Mouse (Mus musculus) embryonic facial prominence, embryonic 15.5 days (tissue): ENCODE results near the gene Tnni3k. TPM values are rescaled to one million over a fixed set of nuclear protein-coding genes. Genes with fewer than 3 reads are reported as not detected.

Experiments used
- ATAC-seq: fragments of 200-750 bp; cut with Nextera tagmentation; 2 replicates; pipeline ENCODE4 v1.8.0; 2017; ENCODE audit warnings: low read depth, moderate TSS enrichment; ENCODE audit not compliant: insufficient number of reproducible peaks, low FRiP score, low TSS enrichment
- H3K27ac ChIP-seq: fragments of 300-500 bp; sonication (generic); replicated peaks from 2 replicates; pipeline ENCODE4 v1.5.1; 2015; ENCODE audit warnings: mild to moderate bottlenecking, inconsistent platforms
- H3K27me3 ChIP-seq: fragments of 300-500 bp; sonication (generic); 2 replicates; pipeline ENCODE4 v1.6.1; 2015; ENCODE audit warnings: inconsistent platforms
- H3K36me3 ChIP-seq: fragments of 300-500 bp; sonication (generic); 2 replicates; pipeline ENCODE4 v1.6.1; 2015; ENCODE audit warnings: mild to moderate bottlenecking, inconsistent platforms
- H3K4me1 ChIP-seq: fragments of 300-500 bp; sonication (generic); 2 replicates; pipeline ENCODE4 v1.6.1; 2015; ENCODE audit warnings: inconsistent platforms
- H3K4me2 ChIP-seq: fragments of 300-500 bp; sonication (generic); replicated peaks from 2 replicates; pipeline ENCODE4 v1.6.1; 2015; ENCODE audit warnings: mild to moderate bottlenecking, inconsistent platforms
- H3K4me3 ChIP-seq: fragments of 300-500 bp; sonication (generic); replicated peaks from 2 replicates; pipeline ENCODE4 v1.5.1; 2015; ENCODE audit warnings: mild to moderate bottlenecking, inconsistent platforms
- H3K9ac ChIP-seq: fragments of 300-500 bp; sonication (generic); 2 replicates; pipeline ENCODE4 v1.6.1; 2015; ENCODE audit warnings: inconsistent platforms
- H3K9me3 ChIP-seq: fragments of 300-500 bp; sonication (generic); replicated peaks from 2 replicates; pipeline ENCODE4 v1.6.1; 2016; ENCODE audit warnings: inconsistent platforms
- WGBS: fragments of 180-500 bp; shearing (Covaris S2); methylation state at CpG from one replicate; pipeline ENCODE4 v1.1.7; 2015; 5-methylcytosine and 5-hydroxymethylcytosine counted together
- polyA plus RNA-seq: library from polyadenylated mRNA; unstranded; fragments of >200 nt; fragmentation: Nextera tagmentation; extraction: Ambion mirVana; gene quantifications from 2 replicates; pipeline ENCODE4 v1.2.1, GENCODE M21; 2015

Gene Tnni3k
- polyA plus RNA-seq, 1 experiment from 2014 or later = not detected

DNA sequence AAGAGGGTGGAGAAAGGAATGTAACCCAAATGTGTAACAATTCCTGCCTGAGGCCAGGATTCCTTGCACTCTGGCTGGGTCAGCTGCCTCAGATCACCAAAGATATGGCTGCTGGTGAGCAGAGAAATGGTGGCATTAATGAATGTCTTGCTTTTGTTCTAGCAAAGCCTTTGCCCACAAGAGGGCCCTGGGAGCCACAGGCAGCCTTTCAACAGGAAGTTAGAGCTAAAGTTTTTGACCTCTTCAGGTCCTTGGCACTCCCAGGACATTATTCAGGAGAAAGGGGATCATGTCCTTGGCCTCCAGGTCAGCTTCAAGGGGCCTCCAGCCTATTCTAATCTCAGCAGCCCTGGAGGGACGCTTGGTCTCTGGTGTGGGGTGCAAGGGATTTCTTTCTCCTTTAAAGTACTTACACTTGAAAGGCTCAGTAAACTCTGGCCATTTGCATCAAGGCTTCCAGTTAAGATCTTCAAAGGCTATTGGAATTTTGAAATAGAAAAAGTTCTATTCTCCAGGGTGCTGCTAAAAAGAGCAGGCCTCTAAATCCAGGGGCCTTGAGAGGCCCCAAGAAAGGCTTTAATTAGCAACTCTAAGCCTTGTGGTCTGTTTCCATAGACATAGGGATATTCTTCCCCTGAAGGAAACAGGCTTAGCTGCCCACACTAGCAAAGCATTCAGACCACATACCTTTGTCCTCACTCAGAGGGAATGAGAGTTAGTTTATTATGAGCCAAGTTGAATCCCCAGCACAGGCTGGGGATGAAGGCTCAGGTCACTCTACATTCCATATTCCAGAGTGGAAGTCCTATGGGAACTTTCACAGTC, 16.0 kb downstream of the Tnni3k start:
- no peaks in the 10 kb centered on the region for H3K27me3 ChIP-seq
- no peak for ATAC-seq

DNA sequence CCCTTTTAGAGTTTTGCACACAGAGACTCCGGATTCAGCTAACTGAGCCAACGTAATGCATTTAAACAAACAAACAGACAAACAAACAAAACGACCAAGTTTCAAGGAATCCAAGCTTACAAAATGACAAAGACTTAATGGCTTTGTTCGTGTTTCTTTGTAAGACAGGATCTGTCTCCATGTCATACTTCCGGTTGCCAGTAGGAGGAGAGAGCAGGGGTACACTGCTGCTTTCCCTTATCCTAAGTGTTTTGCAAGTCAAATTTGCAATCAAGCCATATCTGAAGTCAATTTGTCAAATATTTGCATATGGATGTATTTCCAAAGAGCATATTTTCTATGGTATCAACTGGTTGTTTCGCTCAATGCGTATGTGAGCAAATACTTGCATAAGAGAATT, 20.9 kb downstream of the Tnni3k start:
- whole genome bisulfite sequencing = 67% methylated on average over 7 of the region's 7 CpGs
- ATAC-seq = no peak
- H3K9me3 ChIP-seq = no peaks in the 10 kb centered on the region
- no peak overlapping the region for H3K9ac ChIP-seq
- no peaks in the 10 kb centered on the region for H3K27me3 ChIP-seq
- no peak overlapping the region for H3K4me3 ChIP-seq
- H3K36me3 ChIP-seq = no peaks in the 10 kb centered on the region
- H3K4me1 ChIP-seq = no peaks in the 10 kb centered on the region
- H3K4me2 ChIP-seq = no peak overlapping the region
- H3K27ac ChIP-seq = no peak overlapping the region

More for the DNA sequence above, 16.0 kb downstream of the Tnni3k start:
- WGBS = 11% methylated on average over 1 of the region's 1 CpGs
- Histone ChIP-seq H3K4me2 (no peak overlapping the region), H3K4me1 (no peaks in the 10 kb centered on the region), H3K27ac (no peak overlapping the region), H3K4me3 (no peak overlapping the region), H3K9ac (no peak overlapping the region), H3K36me3 (no peaks in the 10 kb centered on the region), H3K9me3 (no peaks in the 10 kb centered on the region)

DNA sequence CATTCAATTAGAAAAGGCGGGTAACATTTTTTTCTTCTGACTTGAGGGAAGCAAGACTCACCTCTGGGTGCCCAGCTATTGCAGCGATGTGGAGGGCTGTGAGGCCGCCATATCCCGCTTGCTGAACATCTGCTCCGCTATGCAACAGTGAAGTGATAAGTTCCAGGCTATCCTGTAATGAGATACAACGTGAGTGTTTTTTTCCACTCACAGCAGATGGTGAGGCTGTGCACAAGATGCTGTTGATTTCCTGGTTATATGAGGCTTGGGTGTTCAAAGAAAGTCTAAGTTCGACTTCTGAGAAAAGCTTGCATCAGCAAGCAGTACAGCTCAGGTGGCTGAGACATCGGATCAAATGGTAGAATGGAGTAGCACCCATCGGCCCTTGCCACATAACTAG, 25.0 kb downstream of the Tnni3k start:
- 78% methylated on average over 9 of the region's 9 CpGs for WGBS

DNA sequence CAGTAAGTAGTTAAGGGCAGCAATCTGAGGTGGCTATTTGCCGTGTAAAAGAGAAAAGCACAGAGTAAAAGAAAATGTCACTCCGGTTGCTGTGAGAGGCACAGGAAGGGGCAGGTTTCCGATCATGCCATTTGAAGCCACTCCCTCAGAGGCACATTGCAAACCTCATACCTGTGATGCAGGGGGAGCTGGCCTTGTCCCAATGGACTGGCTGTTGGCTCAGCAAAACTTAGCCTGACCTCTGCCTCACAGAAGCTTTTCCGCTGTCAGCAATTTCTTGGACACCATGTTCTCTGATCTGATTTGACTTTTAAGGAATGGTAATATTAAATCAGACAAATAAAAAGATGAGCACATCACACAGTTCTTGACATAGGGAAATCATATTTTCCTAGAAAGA, 52.4 kb downstream of the Tnni3k start:
- 68% methylated on average over 4 of the region's 4 CpGs for WGBS
- no peak for ATAC-seq
- Histone ChIP-seq H3K4me1 (no peaks in the 10 kb centered on the region), H3K4me2 (no peak overlapping the region), H3K9me3 (no peaks in the 10 kb centered on the region), H3K27me3 (no peaks in the 10 kb centered on the region), H3K4me3 (no peak overlapping the region), H3K9ac (no peak overlapping the region), H3K36me3 (no peaks in the 10 kb centered on the region), H3K27ac (no peak overlapping the region)

More for the DNA sequence above, 25.0 kb downstream of the Tnni3k start:
- ATAC-seq = no peak
- Histone ChIP-seq H3K36me3 (no peaks in the 10 kb centered on the region), H3K9ac (no peak overlapping the region), H3K4me3 (no peak overlapping the region), H3K27me3 (no peaks in the 10 kb centered on the region), H3K9me3 (no peaks in the 10 kb centered on the region), H3K27ac (no peak overlapping the region), H3K4me1 (no peaks in the 10 kb centered on the region), H3K4me2 (no peak overlapping the region)

DNA sequence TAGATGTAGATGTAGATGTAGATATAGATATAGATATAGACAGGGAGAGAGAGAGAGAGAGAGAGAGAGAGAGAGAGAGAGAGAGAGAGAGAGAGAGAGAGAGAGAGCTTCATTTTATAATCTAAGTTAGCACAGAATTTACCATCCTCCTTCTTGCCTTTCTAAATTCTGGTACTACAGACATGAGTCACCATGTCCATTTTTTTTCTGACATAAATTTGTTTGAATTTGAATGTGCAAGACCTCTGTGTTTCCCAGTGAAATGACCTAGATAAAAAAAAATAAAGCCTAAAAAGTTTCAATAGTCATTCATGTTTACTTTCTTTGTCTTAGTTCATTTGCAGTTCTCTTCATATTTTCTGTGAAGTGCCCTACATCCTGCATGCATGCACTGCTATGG, 54.2 kb downstream of the Tnni3k start:
- no peak overlapping the region for H3K27ac ChIP-seq
- H3K4me1 ChIP-seq = no peaks in the 10 kb centered on the region
- H3K9ac ChIP-seq = no peak overlapping the region
- no peaks in the 10 kb centered on the region for H3K9me3 ChIP-seq
- no peak overlapping the region for H3K4me3 ChIP-seq
- no peaks in the 10 kb centered on the region for H3K36me3 ChIP-seq
- no peak for ATAC-seq
- H3K27me3 ChIP-seq = no peaks in the 10 kb centered on the region
- no peak overlapping the region for H3K4me2 ChIP-seq

DNA sequence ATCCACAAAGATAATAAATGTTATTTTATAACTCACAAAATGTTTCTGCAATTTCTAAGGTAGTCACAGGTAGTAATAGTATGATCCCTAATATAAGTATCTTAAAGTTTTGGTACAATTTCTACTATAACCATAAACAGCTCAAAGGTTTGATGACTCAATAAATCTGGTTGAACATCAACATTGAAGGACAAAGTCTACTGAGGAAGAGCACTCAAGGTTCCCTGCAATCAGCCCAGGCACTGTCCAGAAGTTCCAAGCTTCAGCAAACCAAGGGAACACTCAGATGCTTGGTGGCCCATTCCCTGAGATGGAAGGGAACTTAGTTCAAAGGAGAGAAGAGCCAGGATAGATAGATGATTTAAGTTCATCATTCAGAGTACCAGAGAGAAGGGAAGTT, 62.5 kb downstream of the Tnni3k start:
- H3K27ac ChIP-seq = no peak overlapping the region
- H3K4me2 ChIP-seq = no peak overlapping the region
- no peaks in the 10 kb centered on the region for H3K27me3 ChIP-seq
- no peak for ATAC-seq
- H3K36me3 ChIP-seq = no peaks in the 10 kb centered on the region
- H3K9me3 ChIP-seq = no peaks in the 10 kb centered on the region
- H3K4me1 ChIP-seq = no peaks in the 10 kb centered on the region
- no peak overlapping the region for H3K9ac ChIP-seq
- H3K4me3 ChIP-seq = no peak overlapping the region

DNA sequence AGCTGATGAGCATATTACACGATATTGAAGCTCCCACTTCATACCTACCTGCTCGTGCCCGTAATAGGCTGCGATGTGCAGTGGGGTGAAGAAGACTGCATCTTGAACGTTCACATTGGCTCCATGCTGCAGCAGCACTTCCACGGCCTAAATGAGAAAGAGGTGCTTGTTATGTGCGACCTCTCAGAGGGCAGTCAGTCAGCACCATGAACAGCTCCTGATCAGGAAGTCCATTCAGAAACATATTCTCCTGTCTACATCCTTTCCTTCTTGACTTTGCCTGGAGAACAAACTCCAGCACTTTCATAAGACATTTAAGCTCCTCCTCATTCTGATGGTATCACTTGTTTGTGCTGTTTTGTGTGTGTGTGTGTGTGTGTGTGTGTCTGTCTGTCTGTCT, 76.1 kb downstream of the Tnni3k start:
- H3K4me2 ChIP-seq = no peak overlapping the region
- H3K27ac ChIP-seq = no peak overlapping the region
- no peak for ATAC-seq
- no peaks in the 10 kb centered on the region for H3K27me3 ChIP-seq
- 72% methylated on average over 7 of the region's 7 CpGs for WGBS
- H3K9ac ChIP-seq = no peak overlapping the region
- H3K4me3 ChIP-seq = no peak overlapping the region
- H3K9me3 ChIP-seq = no peaks in the 10 kb centered on the region
- no peaks in the 10 kb centered on the region for H3K36me3 ChIP-seq
- H3K4me1 ChIP-seq = no peaks in the 10 kb centered on the region

DNA sequence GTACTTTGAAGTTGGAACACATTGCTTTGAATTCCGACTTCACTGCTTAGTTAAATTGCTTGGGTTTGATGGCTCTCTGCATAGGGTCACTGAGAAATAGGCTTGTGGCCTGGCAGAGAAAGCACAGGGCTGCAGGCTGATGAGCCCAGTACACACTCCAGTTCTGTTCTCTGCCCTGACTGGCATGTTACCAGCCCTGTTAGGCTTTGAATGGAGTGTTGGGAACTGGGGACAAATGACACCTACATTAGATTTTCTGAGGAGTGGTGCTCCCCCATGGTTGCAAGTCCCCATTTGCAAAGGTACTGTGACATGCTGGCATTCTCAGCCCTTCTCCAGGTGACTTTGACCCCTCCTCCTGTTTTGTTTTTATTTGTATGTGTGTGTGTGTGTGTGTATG, 83.6 kb downstream of the Tnni3k start:
- H3K9ac ChIP-seq = no peak overlapping the region
- H3K27ac ChIP-seq = no peak overlapping the region
- no peaks in the 10 kb centered on the region for H3K4me1 ChIP-seq
- WGBS = 71% methylated on average over 1 of the region's 1 CpGs
- no peaks in the 10 kb centered on the region for H3K9me3 ChIP-seq
- H3K27me3 ChIP-seq = no peaks in the 10 kb centered on the region
- H3K4me3 ChIP-seq = no peak overlapping the region
- H3K36me3 ChIP-seq = no peaks in the 10 kb centered on the region
- no peak for ATAC-seq
- H3K4me2 ChIP-seq = no peak overlapping the region

DNA sequence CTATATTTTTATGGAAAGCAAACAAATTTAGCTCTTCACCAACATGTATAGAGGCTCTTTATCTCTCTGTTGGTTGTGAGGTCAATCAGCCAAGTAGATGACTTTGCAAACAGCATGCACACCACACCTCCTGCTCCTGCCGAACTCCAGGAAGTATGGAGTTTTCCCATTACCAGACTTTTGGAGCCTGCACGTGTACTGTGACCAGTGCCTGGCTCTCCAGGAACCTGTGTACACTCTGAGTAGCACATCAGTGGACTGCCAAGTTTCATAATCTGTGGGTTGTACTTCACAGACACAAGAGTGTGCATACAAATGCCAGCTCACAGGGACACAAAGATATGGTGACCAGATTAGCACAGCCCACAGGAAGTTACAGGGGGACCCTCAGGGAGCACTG, 84.2 kb downstream of the Tnni3k start:
- Histone ChIP-seq H3K27ac (no peak overlapping the region), H3K9me3 (no peaks in the 10 kb centered on the region)
- WGBS = 59% methylated on average over 2 of the region's 2 CpGs

DNA sequence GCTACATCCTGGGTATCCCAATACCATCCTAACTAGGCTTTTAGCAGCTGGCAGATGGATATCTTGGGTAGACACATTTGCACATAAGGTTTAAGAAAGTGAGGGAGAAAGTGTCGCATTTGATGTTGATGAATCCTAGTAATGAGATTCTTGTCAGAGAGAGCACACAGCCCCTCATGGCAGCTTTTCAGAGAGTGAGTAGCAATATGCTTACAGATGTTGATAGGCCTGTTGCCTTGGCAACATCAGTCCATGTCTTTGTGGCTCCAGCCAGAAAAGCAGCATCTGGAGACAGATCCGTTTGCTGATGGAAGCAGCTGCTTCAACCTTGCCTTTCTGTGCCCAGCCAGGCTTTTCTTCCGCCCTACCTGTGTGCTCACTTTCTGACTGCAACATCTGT, 93.9 kb downstream of the Tnni3k start:
- H3K9ac ChIP-seq = no peak overlapping the region
- ATAC-seq = no peak
- 68% methylated on average over 3 of the region's 3 CpGs for WGBS

More for the DNA sequence above, 84.2 kb downstream of the Tnni3k start:
- no peaks in the 10 kb centered on the region for H3K36me3 ChIP-seq
- no peaks in the 10 kb centered on the region for H3K4me1 ChIP-seq
- H3K4me2 ChIP-seq = no peak overlapping the region
- no peak for ATAC-seq
- H3K9ac ChIP-seq = no peak overlapping the region
- no peaks in the 10 kb centered on the region for H3K27me3 ChIP-seq
- no peak overlapping the region for H3K4me3 ChIP-seq

DNA sequence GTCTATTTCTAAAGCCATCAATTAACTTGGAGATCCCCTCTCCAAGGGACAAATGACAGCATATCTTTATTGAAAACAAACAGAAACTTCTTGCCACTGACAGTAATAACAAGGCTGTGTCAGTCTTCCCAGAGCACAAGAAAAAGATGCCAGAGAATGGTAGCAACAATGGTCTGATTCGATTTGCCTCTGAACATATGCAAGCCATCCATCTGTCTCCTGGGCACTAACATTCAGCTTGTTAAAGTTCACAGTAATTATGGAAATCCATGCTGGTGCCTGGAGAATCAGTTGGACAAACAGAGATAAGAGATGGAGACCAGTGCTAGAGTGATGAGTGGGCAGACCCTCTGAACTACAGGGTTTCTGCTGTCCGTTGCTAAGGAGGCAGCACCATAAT, 102.1 kb downstream of the Tnni3k start:
- Histone ChIP-seq H3K4me1 (no peaks in the 10 kb centered on the region), H3K27ac (no peak overlapping the region), H3K9me3 (no peaks in the 10 kb centered on the region), H3K36me3 (no peaks in the 10 kb centered on the region), H3K4me2 (no peak overlapping the region), H3K4me3 (no peak overlapping the region), H3K9ac (no peak overlapping the region), H3K27me3 (no peaks in the 10 kb centered on the region)
- no peak for ATAC-seq
- WGBS = 72% methylated on average over 2 of the region's 2 CpGs

More for the DNA sequence above, 93.9 kb downstream of the Tnni3k start:
- no peak overlapping the region for H3K27ac ChIP-seq
- no peak overlapping the region for H3K4me3 ChIP-seq
- H3K9me3 ChIP-seq = no peaks in the 10 kb centered on the region
- H3K36me3 ChIP-seq = no peaks in the 10 kb centered on the region
- H3K4me1 ChIP-seq = no peaks in the 10 kb centered on the region
- H3K27me3 ChIP-seq = no peaks in the 10 kb centered on the region
- H3K4me2 ChIP-seq = no peak overlapping the region

DNA sequence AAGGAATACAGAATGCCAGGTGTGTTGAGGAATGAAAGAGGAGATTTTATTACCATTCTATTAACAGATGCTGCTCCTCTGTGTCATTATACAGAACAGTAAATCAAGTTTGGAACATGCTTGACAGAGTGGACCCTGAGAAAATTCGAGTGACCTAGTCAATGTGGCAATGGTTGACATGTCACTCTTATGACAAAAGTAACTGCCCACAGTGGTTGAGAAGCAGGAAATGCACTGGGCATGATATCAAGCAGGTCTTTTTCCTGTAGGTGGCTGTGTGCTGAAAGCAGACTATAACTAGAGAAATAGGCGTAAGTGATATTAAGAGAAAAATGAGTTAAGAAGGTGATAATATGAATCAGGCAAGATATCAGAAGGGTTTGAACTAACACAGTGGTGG, 105.7 kb downstream of the Tnni3k start:
- no peaks in the 10 kb centered on the region for H3K36me3 ChIP-seq
- no peak overlapping the region for H3K27ac ChIP-seq
- ATAC-seq = no peak
- no peak overlapping the region for H3K4me2 ChIP-seq
- no peak overlapping the region for H3K9ac ChIP-seq
- no peaks in the 10 kb centered on the region for H3K9me3 ChIP-seq
- H3K4me1 ChIP-seq = no peaks in the 10 kb centered on the region
- no peak overlapping the region for H3K4me3 ChIP-seq
- 69% methylated on average over 2 of the region's 2 CpGs for WGBS
- H3K27me3 ChIP-seq = no peaks in the 10 kb centered on the region
